Mouse (Mus musculus) left cerebral cortex, adult 2 months (tissue): ENCODE measurements at regions not wholly inside any gene's neighbourhood (a gene's known extent, or its start where the extent isn't known, plus 50 kb on each side); places are given as distances from the start of the nearest gene placed in this dataset.

Experiments used
- DNase-seq, 2 experiments: peaks; one replicate each; pipeline ENCODE4 v3.0.0; 2021 to 2022; ENCODE audit warnings: low spot score in 2 of 2, mixed read lengths in 1 of 2; ENCODE audit errors: extremely low spot score in 1 of 2
- H3K27ac ChIP-seq: fragments of 200-600 bp; 2 replicates; pipeline ENCODE4 v1.8.1; 2022
- H3K4me3 ChIP-seq: fragments of 200-600 bp; 2 replicates; pipeline ENCODE4 v1.8.1; 2022
- CTCF ChIP-seq: fragments of 200-600 bp; IDR thresholded peaks from 2 replicates; pipeline ENCODE4 v1.8.1; 2022; ENCODE audit warnings: antibody characterized with exemption, mild to moderate bottlenecking, moderate library complexity
- intact Hi-C: fragments of 180-260 bp; cut with DNase I; formaldehyde crosslinking; loops from one replicate; pipeline ENCODE4 v1.15.1; 2025

DNA sequence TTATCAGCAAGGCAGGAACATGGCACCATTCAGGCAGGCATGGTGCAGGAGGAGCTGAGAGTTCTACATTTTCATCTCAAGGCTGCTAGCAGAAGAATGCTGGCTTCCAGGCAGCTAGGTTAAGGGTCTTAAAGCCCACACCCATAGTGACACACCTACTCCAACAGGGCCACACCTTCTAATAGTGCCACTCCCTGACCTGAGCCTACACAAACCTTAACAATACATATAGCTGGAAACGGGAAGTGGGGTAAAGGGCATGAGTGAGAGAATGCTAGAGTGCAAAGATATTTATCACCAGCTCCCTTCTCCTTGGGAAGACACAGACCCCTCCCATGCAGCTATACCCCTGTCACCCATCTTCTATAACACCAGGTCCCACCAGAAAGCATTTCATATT is 230.6 kb downstream of the Irx1 start:
- no peak for TF ChIP-seq CTCF
- H3K27ac ChIP-seq, result no peak overlapping the region
- DNase-seq, result no peak
- intact Hi-C loops, result no loop called here
- H3K4me3 ChIP-seq, result no peak overlapping the region

DNA sequence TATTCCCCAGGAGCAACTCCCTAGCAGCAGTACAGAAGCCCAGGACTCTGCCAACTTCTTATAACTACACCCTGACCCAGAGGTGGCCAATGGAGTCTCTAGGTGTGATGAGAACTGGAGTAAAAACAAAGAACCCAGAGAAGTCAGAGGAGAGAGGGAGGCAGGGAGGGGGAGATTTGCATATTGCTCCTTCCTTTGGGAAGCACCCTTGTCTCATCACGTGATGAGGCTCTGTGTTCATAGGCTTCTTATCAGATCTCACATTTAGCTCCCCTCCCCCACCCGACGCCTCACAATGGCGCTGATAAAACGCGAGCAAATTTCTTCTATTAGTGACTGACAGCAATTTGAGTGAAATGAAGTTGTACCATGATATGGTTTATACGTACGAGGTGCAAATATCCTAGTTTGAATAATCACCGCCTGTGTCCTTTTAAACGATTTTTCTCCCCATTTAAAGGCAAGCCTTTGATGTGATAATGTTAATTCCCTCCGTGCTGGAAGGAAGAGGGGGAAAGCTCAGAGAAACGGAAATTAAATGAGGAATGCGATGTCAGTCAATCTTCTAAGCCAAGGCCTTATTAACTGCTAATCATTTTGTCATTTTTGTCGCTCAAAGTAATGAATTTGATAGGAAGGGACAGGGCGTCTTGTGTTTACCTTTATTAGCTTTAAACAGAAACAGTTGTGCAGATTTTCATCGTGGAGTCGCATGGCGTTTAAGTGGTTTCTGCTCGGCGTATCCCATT is 273.3 kb downstream of the Irx1 start:
- no peak for DNase-seq
- TF ChIP-seq CTCF, result no peak
- Histone ChIP-seq H3K27ac (no peak overlapping the region), H3K4me3 (no peak overlapping the region)
- intact Hi-C loops, result no loop called here

DNA sequence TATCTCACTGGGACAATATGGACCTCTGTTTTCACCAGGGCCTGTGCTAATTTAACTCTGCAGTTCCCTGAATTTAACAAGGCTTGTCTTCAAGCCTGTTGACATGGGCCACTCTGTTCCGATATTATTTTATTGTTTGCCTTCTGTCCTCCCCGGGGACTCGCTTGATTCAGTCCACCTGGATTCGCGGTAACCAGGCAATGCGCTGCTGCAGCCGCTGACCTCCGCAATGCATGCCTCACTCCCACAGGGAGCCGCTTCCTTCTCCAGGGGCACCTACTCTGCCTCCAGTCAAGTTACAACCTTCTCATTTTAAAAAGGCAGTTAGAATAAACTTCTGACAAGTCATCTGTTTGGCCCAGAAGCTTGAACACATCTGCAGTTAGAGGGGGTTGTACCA is 274.3 kb downstream of the Irx1 start:
- Histone ChIP-seq H3K27ac (no peak overlapping the region), H3K4me3 (no peak overlapping the region)
- intact Hi-C loops, result no loop called here
- no peak for DNase-seq
- TF ChIP-seq CTCF, result no peak

DNA sequence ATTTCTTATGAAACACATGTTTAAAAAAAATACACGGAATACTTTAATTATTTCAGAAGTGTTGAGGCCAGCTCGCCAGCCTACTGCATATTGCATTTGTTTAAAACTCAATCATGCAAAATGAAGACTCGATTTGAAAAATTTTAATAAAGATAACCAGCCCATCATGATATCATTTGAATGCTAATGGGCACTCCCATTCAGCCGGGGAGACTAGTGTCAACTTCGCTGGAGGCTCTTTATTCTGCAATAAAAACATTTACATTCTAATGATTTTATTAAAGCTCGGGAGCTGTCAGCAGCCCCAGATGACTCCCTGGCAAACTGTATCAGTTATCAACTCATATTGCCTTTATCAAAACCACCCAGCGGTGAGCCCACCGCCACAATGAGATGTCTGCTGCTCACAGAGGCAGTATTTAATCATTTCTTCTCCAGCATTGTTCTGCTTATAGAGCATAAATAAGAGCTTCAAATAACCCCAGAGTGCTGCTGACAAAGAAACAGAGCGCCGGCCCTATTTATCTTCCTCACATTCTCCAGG is 287.4 kb downstream of the Irx1 start:
- TF ChIP-seq CTCF, result no peak
- no peak overlapping the region for H3K27ac ChIP-seq
- intact Hi-C loops, result no loop called here
- no peak for DNase-seq
- no peak overlapping the region for H3K4me3 ChIP-seq

DNA sequence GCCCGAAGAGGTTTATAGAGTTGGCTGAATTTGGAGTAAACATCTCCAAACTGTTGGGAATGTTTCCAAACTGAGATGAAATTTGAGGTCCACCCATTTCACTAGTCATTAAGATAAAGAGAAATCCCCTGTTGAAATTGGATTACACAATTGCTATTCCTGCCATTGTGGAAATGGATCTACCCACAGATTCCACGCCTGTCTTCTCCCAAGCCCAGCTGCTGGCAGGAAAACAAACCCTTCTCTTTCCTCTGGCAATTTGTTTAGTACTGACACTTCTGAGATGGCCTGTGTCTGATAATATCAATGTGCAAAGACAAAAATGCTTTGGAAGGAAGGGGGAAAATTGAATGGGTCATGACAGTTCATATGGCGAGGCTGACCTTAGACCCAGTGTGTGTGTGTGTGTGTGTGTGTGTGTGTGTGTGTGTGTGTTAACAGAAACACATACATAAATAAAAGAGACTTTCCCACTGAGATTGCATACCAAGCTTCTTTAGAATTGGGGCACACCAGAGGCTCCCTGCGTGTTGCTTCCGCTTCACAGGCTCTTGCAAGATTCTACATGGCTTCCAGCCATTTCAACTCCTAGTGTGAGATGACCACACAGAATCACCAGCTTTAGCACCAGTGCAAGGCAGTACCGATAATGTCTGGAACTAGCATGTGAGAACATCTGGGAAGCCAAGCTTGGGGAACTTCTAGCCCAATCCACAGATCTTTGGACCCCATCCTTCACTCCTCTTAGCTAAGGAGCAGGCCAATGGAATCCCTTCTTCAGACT is 293.4 kb downstream of the Irx1 start:
- Histone ChIP-seq H3K27ac (no peak overlapping the region), H3K4me3 (no peak overlapping the region)
- intact Hi-C loops, result no loop called here
- no peak for TF ChIP-seq CTCF
- DNase-seq, result no peak

DNA sequence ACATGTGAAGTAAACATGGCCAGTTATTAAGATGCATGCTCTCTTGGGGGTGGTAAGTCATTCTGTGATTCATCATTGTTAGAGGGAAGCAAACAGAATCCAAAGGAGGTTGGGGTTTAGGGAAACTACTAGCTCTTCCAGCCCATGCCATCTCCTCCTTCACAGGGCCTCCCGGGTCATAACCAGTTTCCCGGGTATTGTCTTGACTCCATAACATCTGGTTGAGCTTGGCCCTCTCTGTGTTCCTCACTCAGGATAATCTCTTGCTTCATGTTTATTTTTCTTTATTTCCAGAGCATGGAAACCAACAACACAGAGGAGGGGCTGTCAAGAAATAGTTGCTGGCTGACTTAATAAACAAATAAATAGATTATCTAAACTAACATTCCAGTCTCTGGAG is 295.3 kb downstream of the Irx1 start:
- Histone ChIP-seq H3K4me3 (no peak overlapping the region), H3K27ac (no peak overlapping the region)
- TF ChIP-seq CTCF, result no peak
- intact Hi-C loops, result no loop called here
- no peak for DNase-seq

DNA sequence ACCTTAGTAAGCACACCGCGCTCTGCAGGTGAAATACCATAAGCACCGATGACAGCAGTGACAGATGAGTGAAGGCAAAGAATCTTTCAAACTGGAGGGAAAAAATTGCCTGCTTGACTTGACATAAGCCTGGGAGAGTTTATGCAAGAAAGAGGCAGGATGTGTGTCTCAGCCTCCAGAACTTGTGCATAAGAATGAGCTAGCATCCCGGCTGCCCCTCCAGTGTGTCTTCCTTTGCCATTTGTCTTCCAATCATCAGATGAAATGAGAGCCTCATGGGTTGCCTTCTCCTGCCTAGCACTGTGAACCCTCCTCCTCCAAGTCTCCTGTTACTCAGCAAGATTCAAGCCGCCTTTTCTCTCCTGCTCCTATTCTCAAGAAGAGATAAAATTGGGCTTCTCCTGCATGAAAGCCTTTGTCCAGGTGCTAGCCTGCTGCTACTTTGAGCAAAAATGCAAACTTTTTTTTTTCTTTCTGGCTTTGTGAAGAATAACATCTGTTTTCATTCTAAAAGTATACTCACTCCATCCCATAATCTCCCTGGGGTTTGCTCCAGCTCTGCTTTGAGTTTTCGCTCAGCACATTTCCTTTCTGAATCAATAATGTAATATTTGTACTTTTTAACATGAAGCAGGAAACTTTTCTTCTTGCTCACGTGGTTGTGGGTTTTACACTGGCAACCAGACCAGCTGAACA is 298.2 kb downstream of the Irx1 start:
- Histone ChIP-seq H3K27ac (no peak overlapping the region), H3K4me3 (no peak overlapping the region)
- no peak for TF ChIP-seq CTCF
- no peak for DNase-seq
- intact Hi-C loops, result no loop called here

DNA sequence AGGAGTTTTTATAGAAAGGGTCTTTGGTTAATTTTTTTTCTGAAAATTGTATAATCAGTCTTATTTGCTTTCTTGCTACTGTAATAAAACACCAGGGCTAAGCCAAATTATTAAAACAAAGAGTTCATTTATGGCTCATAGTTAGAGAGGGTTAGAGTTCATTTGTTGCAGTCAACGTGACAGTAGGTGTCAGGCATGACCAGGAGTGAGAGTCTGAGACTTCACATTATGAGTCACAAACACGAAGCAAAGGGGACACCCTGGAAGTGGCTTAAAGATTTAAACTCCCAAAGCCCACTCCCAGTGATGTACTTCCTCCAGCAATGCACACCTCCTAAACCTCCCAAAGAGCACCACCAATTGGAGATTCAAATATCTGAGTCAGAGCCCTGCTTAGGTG is 305.6 kb downstream of the Irx1 start:
- DNase-seq, result no peak
- no peak overlapping the region for H3K4me3 ChIP-seq
- no peak overlapping the region for H3K27ac ChIP-seq
- no peak for TF ChIP-seq CTCF
- intact Hi-C loops, result no loop called here

DNA sequence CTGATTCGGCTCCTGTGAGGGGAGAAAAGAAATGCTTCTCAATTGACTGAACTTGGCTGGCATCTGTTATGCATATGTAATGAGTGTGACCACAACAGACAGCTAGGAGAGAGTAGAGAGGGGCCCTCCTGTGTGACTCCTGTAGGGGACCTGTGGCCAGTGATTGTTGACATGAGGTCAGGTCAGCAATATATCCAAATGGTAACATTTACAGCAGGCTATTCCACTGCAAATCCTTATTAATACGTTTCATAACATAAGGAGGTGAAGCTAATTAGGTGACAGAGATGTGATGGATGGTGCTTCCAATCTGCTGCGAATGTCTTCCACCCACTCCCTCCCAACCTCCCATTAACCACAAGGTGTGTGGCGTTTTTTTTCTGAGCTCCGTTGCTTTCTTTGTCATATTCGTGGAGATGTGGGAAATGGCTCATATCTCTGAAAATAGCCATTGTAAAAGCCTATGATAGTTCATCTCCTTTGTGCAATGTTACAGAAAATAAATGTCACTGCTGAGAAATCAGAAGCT is 309.5 kb downstream of the Irx1 start:
- Histone ChIP-seq H3K27ac (no peak overlapping the region), H3K4me3 (no peak overlapping the region)
- no peak for TF ChIP-seq CTCF
- no peak for DNase-seq
- intact Hi-C loops, result no loop called here

DNA sequence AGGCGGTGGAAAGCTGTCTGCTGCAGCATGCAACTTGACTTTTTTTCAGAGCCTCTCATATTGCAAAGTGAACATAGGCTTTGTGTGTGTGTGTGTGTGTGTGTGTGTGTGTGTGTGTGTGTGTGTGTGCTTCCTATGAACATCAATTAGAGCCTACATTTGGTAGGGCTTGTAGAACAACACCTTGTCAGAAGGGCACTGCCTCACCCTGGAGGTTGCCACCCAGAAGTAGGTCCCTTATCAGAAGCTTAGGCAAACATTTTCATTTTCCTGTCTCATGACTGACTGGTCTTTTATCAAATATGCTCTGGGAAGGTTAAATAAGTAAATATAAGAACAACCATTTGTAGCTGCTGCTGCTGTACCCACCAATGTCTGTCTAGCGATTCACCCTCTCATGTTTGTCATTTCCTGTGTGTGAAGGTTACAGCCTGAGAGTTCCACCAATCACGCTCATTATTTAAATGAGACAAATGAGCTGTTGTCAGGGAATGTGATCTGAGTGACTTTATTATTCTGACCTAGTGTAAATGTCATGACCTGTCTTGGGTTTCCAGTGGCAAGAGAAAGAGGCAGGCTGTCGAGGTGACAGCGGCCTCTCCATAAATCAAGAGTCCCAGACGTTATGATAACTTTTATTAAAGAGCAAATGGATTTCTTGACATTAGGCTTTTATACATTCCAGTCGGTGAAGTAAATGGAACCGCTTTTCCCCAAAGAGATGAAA is 310.1 kb downstream of the Irx1 start:
- Histone ChIP-seq H3K4me3 (no peak overlapping the region), H3K27ac (no peak overlapping the region)
- intact Hi-C loops, result no loop called here
- DNase-seq, result no peak
- no peak for TF ChIP-seq CTCF

DNA sequence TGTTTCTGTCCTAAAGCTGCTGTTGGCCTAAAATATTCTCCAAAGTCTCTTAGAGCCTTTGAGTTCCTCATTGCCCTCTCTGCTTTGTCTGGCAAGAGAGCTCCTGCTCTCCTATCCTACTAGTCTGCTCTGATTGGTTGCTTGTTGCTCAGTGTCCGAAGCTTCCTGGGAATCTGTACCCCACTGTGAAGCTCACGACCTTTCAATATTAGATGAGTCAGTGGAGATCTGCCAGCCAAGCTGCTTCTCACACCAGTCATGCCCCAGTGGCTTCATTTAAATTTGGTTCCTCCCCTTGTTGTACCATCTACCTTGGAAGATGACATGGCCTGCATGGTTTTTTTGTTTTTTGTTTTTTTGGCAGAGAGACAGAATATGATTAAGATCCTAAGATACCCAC is 313.6 kb downstream of the Irx1 start:
- intact Hi-C loops, result no loop called here
- Histone ChIP-seq H3K4me3 (no peak overlapping the region), H3K27ac (no peak overlapping the region)
- DNase-seq, result no peak
- no peak for TF ChIP-seq CTCF
